Mouse (Mus musculus) lung, postnatal 0 days (tissue): ENCODE measurements around the gene Frrs1. TPM values are rescaled to one million over a fixed set of nuclear protein-coding genes. Genes with fewer than 3 reads are reported as not detected.

ENCODE experiments used
- ATAC-seq: fragments of 200-750 bp; cut with Nextera tagmentation; 2 replicates; pipeline ENCODE4 v1.8.0; 2017; ENCODE audit warnings: moderate library complexity
- DNase-seq: peaks from one replicate; pipeline ENCODE4 v3.0.0-alpha.2; 2016; ENCODE audit warnings: low spot score
- H3K27ac ChIP-seq: fragments of 300-500 bp; sonication (generic); 2 replicates; pipeline ENCODE4 v1.5.1; 2014; ENCODE audit warnings: antibody characterized with exemption, mild to moderate bottlenecking, low read length, mixed read lengths
- H3K27me3 ChIP-seq: fragments of 300-500 bp; sonication (generic); replicated peaks from 2 replicates; pipeline ENCODE4 v1.6.1; 2014; ENCODE audit warnings: low read length, mixed read lengths; ENCODE audit not compliant: insufficient read depth
- H3K36me3 ChIP-seq: fragments of 300-500 bp; sonication (generic); 2 replicates; pipeline ENCODE4 v1.6.1; 2014; ENCODE audit warnings: low read length, mixed read lengths; ENCODE audit not compliant: insufficient read depth
- H3K4me1 ChIP-seq: fragments of 300-500 bp; sonication (generic); 2 replicates; pipeline ENCODE4 v1.6.1; 2014; ENCODE audit warnings: antibody characterized with exemption, low read depth, low read length, mixed read lengths; ENCODE audit not compliant: insufficient read depth
- H3K4me2 ChIP-seq: fragments of 300-500 bp; sonication (generic); replicated peaks from 2 replicates; pipeline ENCODE4 v1.6.1; 2014; ENCODE audit warnings: low read depth, mild to moderate bottlenecking, low read length, moderate library complexity, mixed read lengths
- H3K4me3 ChIP-seq: fragments of 300-500 bp; sonication (generic); 2 replicates; pipeline ENCODE4 v1.5.1; 2014; ENCODE audit warnings: low read depth, low read length
- H3K9ac ChIP-seq: fragments of 300-500 bp; sonication (generic); replicated peaks from 2 replicates; pipeline ENCODE4 v1.6.1; 2014; ENCODE audit warnings: low read depth, mild to moderate bottlenecking
- H3K9me3 ChIP-seq: fragments of 300-500 bp; sonication (generic); 2 replicates; pipeline ENCODE4 v1.6.1; 2016; ENCODE audit warnings: low read length, mixed read lengths
- CTCF ChIP-seq: IDR thresholded peaks from 2 replicates; pipeline ENCODE4 v1.5.1; 2016; ENCODE audit warnings: antibody characterized with exemption, mild to moderate bottlenecking
- EP300 ChIP-seq: IDR thresholded peaks from 2 replicates; pipeline ENCODE4 v1.6.1; 2016; ENCODE audit warnings: antibody characterized with exemption, mild to moderate bottlenecking, control low read depth
- WGBS: fragments of 180-500 bp; shearing (Covaris S2); extraction: QIAGEN DNeasy Blood & Tissue Kit; methylation state at CpG from one replicate; pipeline ENCODE4 v1.1.7; 2014; 5-methylcytosine and 5-hydroxymethylcytosine counted together
- polyA plus RNA-seq: library from polyadenylated mRNA; unstranded; fragments of >200 nt; fragmentation: Nextera tagmentation; extraction: Ambion mirVana; gene quantifications from 2 replicates; pipeline ENCODE4 v1.2.1, GENCODE M21; 2015

Gene Frrs1
- polyA plus RNA-seq, 1 experiment from 2014 or later, result 5.6 TPM

GRCm38 (mm10) chr3:116951489-116951888 is 92.2 kb downstream of the Frrs1 start:
- DNase-seq (peak; percentile 37), ATAC-seq (peak; percentile 49)
- H3K36me3 ChIP-seq, result no peaks in the 10 kb centered on the region
- peak overlapping the region; percentile 21 for H3K27ac ChIP-seq
- no peak overlapping the region for H3K4me3 ChIP-seq
- no peak overlapping the region for H3K9ac ChIP-seq
- 54% methylated on average over 3 of the region's 3 CpGs for WGBS
- H3K4me2 ChIP-seq, result no peak overlapping the region
- H3K27me3 ChIP-seq, result no peaks in the 10 kb centered on the region
- no peaks in the 10 kb centered on the region; the same call in 1 of the 2 replicates for H3K4me1 ChIP-seq
- no peaks in the 10 kb centered on the region for H3K9me3 ChIP-seq
- no peak for TF ChIP-seq CTCF
- TF ChIP-seq EP300, result peak; percentile 60

- H3K9me3 ChIP-seq, result no peaks in the 10 kb centered on the region
- peak; percentile 46 for ATAC-seq
- H3K4me3 ChIP-seq, result no peak overlapping the region
- no peak overlapping the region for H3K9ac ChIP-seq
- H3K27me3 ChIP-seq, result no peaks in the 10 kb centered on the region
- H3K36me3 ChIP-seq, result no peaks in the 10 kb centered on the region
- H3K27ac ChIP-seq, result peak overlapping the region; percentile 26; the same call in 1 of the 2 replicates
- TF ChIP-seq CTCF (no peak), EP300 (peak; percentile 87)
- DNase-seq, result peak; percentile 68
- no peaks in the 10 kb centered on the region; the same call in 1 of the 2 replicates for H3K4me1 ChIP-seq
- H3K4me2 ChIP-seq, result no peak overlapping the region
- 70% methylated on average over 8 of the region's 8 CpGs for WGBS
Observed at GRCm38 (mm10) chr3:116952242-116952899, 93.1 kb downstream of the Frrs1 start.

- 74% methylated on average over 6 of the region's 6 CpGs for WGBS
- no peak for TF ChIP-seq EP300
- no peak for TF ChIP-seq CTCF
- H3K27ac ChIP-seq, result no peak overlapping the region
Observed at GRCm38 (mm10) chr3:116953366-116953765, 94.1 kb downstream of the Frrs1 start.

GRCm38 (mm10) chr3:116955061-116955460 is 95.8 kb downstream of the Frrs1 start:
- ATAC-seq (no peak), DNase-seq (no peak)
- H3K4me3 ChIP-seq, result no peak overlapping the region
- no peak overlapping the region for H3K27ac ChIP-seq
- 60% methylated on average over 6 of the region's 6 CpGs for WGBS
- H3K4me2 ChIP-seq, result no peak overlapping the region
- H3K9ac ChIP-seq, result no peak overlapping the region
- no peaks in the 10 kb centered on the region; the same call in 1 of the 2 replicates for H3K4me1 ChIP-seq
- H3K9me3 ChIP-seq, result no peaks in the 10 kb centered on the region
- no peak for TF ChIP-seq CTCF
- no peak for TF ChIP-seq EP300
- no peaks in the 10 kb centered on the region for H3K36me3 ChIP-seq
- no peaks in the 10 kb centered on the region for H3K27me3 ChIP-seq

More at GRCm38 (mm10) chr3:116953366-116953765, 94.1 kb downstream of the Frrs1 start:
- DNase-seq (no peak), ATAC-seq (no peak)
- H3K36me3 ChIP-seq, result no peaks in the 10 kb centered on the region
- no peaks in the 10 kb centered on the region; the same call in 1 of the 2 replicates for H3K4me1 ChIP-seq
- H3K9ac ChIP-seq, result no peak overlapping the region
- no peak overlapping the region for H3K4me3 ChIP-seq
- H3K27me3 ChIP-seq, result no peaks in the 10 kb centered on the region
- no peaks in the 10 kb centered on the region for H3K9me3 ChIP-seq
- no peak overlapping the region for H3K4me2 ChIP-seq

Other genes with a start within 250 kb of the Frrs1 start
- gene Trmt13, start 244.9 kb upstream of the Frrs1 start, polyA plus RNA-seq, result 15.0 and 17.0 TPM in 2 replicates
- gene Mfsd14a, start 196.8 kb upstream of the Frrs1 start, polyA plus RNA-seq, result 70.4 and 73.4 TPM in 2 replicates
- not detected in 2 replicates for gene Gm43191, start 178.2 kb upstream of the Frrs1 start, polyA plus RNA-seq
- gene Slc35a3, start 146.6 kb upstream of the Frrs1 start, polyA plus RNA-seq, result 10.0 TPM in 2 replicates
- gene Agl, start 51.3 kb upstream of the Frrs1 start, polyA plus RNA-seq, result 6.3 and 6.5 TPM in 2 replicates
- not detected in 2 replicates for gene 4930455H04Rik, start 108.8 kb downstream of the Frrs1 start, polyA plus RNA-seq
- 16.1 and 23.0 TPM in 2 replicates for gene Palmd, start 109.5 kb downstream of the Frrs1 start, polyA plus RNA-seq